Mouse (Mus musculus): ENCODE results near the gene Fzd2.

- TF ChIP-seq CTCF (IDR thresholded peaks at IDR 0.05; ENCODE audit: borderline replicate concordance, insufficient read depth, low read depth, low read length): no peak
- no peak for TF ChIP-seq POLR2A (IDR thresholded peaks at IDR 0.05; ENCODE audit: borderline replicate concordance, insufficient read depth, low read length)
Observed at GRCm38 (mm10) chr11:102608691-102609090, 4.5 kb downstream of the Fzd2 start.
